Mouse (Mus musculus) heart, embryonic 13.5 days (tissue): ENCODE measurements around the gene Syn2. TPM values are rescaled to one million over a fixed set of nuclear protein-coding genes. Genes with fewer than 3 reads are reported as not detected.

ENCODE experiments used
- ATAC-seq: fragments of 200-750 bp; cut with Nextera tagmentation; 2 replicates; pipeline ENCODE4 v1.8.0; 2017; ENCODE audit warnings: moderate TSS enrichment; ENCODE audit not compliant: insufficient number of reproducible peaks, low FRiP score, low TSS enrichment; ENCODE audit errors: extremely low read depth
- H3K27ac ChIP-seq: fragments of 300-500 bp; sonication (generic); replicated peaks from 2 replicates; pipeline ENCODE4 v1.5.1; 2015; ENCODE audit warnings: moderate library complexity, mild to moderate bottlenecking, inconsistent platforms
- H3K27me3 ChIP-seq: fragments of 300-500 bp; sonication (generic); replicated peaks from 2 replicates; pipeline ENCODE4 v1.6.1; 2015; ENCODE audit warnings: mild to moderate bottlenecking, inconsistent platforms
- H3K36me3 ChIP-seq: fragments of 300-500 bp; sonication (generic); 2 replicates; pipeline ENCODE4 v1.6.1; 2015; ENCODE audit warnings: mild to moderate bottlenecking, inconsistent platforms
- H3K4me1 ChIP-seq: fragments of 300-500 bp; sonication (generic); 2 replicates; pipeline ENCODE4 v1.6.1; 2015; ENCODE audit warnings: inconsistent platforms
- H3K4me2 ChIP-seq: fragments of 300-500 bp; sonication (generic); 2 replicates; pipeline ENCODE4 v1.6.1; 2015; ENCODE audit warnings: inconsistent platforms, mild to moderate bottlenecking, moderate library complexity
- H3K4me3 ChIP-seq: fragments of 300-500 bp; sonication (generic); 2 replicates; pipeline ENCODE4 v1.5.1; 2015; ENCODE audit warnings: moderate library complexity, mild to moderate bottlenecking, inconsistent platforms
- H3K9ac ChIP-seq: fragments of 300-500 bp; sonication (generic); 2 replicates; pipeline ENCODE4 v1.6.1; 2015; ENCODE audit warnings: inconsistent platforms, mild to moderate bottlenecking, moderate library complexity
- H3K9me3 ChIP-seq: fragments of 300-500 bp; sonication (generic); 2 replicates; pipeline ENCODE4 v1.6.1; 2016; ENCODE audit warnings: inconsistent platforms
- WGBS: fragments of 180-500 bp; shearing (Covaris S2); methylation state at CpG from one replicate; pipeline ENCODE4 v1.1.7; 2015; ENCODE audit warnings: mixed read lengths; 5-methylcytosine and 5-hydroxymethylcytosine counted together
- polyA plus RNA-seq: library from polyadenylated mRNA; unstranded; fragments of >200 nt; fragmentation: Nextera tagmentation; extraction: Ambion mirVana; gene quantifications from 2 replicates; pipeline ENCODE4 v1.2.1, GENCODE M21; 2015

Syn2 gene
- 1.1 and 1.4 TPM in 2 replicates for polyA plus RNA-seq

DNA sequence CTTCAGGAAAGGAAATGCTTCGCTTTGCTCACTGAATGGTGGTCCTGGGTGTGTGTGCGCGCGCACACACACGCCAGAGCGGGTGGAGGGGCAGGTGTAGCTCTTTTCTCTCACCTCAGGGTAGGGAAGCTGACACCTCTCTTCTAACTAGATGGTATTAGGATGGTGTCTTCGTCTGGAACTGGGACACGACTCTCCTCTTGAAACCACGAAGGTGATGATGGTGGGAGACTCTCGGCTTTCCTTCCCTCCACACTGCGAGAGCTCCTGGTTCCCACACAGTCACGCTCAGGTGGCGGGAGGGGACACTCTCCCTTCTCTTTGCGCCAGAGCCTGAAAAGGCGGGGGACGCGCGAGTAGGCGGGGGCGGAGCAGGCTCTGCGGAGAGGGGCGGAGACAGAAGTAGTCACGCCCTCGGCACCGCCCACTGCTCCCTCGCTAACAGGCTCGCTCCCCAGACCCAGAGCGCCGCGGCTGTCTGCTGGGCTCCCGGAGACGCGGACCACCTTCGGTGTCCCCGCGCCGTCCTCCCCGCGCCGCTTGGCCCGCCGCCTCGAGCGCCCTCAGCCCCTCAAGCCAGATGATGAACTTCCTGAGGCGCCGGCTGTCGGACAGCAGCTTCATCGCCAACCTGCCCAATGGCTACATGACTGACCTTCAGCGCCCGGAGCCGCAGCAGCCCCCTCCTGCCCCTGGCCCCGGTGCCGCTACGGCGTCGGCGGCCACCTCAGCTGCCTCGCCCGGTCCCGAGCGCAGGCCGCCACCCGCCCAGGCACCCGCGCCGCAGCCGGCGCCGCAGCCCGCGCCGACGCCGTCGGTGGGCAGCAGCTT lies at the start of gene Syn2:
Gene Syn2 (plus strand): TSS at position 402 of the 831 bp plus-strand sequence.
- H3K4me1 ChIP-seq, result peaks cover 8% of the 10 kb centered on the region; the same call in 1 of the 2 replicates
- ATAC-seq, result peak; percentile 78; the same call in 1 of the 2 replicates
- H3K27ac ChIP-seq, result no peak within 1 kb of the TSS
- H3K9me3 ChIP-seq, result no peaks in the 10 kb centered on the region
- H3K9ac ChIP-seq, result peak within 1 kb of the TSS; percentile 75
- H3K27me3 ChIP-seq, result peaks cover 66% of the 10 kb centered on the region
- no peaks in the 10 kb centered on the region for H3K36me3 ChIP-seq
- peak within 1 kb of the TSS; percentile 63 for H3K4me3 ChIP-seq
- WGBS, result under 1% methylated on average over 73 of the region's 75 CpGs
- H3K4me2 ChIP-seq, result peak within 1 kb of the TSS; percentile 86

DNA sequence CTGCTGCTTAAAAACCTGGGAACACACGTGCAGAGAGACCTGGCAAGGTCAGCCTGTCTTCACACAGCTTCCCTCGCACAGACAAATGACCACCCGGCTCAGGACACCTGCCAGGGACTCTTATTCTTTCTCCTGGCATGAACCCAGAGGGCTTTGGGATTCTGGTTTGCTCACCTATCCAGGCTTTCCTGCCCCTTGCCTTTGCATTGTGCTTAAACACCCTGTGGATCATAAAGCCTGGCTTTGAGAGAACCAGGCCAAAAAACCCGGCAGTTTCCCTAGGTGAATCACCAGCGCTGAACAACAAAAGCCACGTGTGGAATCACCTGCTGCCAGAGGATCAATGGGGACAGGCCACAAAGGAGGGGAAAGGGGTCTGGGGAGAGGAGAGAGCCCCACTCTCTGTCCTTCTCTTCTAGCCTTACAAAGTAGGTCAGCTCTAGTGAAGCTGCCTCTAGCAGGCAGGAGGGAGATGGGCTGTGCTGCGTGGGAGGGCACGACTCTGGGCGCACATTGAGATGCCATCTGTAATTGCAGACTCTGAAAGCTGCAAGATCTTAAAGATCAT lies 49.3 kb upstream of the Syn2 start:
- no peak overlapping the region for H3K27ac ChIP-seq
- no peaks in the 10 kb centered on the region for H3K36me3 ChIP-seq
- H3K4me3 ChIP-seq, result no peak overlapping the region
- 59% methylated on average over 9 of the region's 9 CpGs for WGBS
- H3K9ac ChIP-seq, result no peak overlapping the region
- H3K4me2 ChIP-seq, result no peak overlapping the region
- peaks cover 6% of the 10 kb centered on the region; the same call in 1 of the 2 replicates for H3K27me3 ChIP-seq
- no peaks in the 10 kb centered on the region for H3K4me1 ChIP-seq
- ATAC-seq, result no peak
- H3K9me3 ChIP-seq, result no peaks in the 10 kb centered on the region

DNA sequence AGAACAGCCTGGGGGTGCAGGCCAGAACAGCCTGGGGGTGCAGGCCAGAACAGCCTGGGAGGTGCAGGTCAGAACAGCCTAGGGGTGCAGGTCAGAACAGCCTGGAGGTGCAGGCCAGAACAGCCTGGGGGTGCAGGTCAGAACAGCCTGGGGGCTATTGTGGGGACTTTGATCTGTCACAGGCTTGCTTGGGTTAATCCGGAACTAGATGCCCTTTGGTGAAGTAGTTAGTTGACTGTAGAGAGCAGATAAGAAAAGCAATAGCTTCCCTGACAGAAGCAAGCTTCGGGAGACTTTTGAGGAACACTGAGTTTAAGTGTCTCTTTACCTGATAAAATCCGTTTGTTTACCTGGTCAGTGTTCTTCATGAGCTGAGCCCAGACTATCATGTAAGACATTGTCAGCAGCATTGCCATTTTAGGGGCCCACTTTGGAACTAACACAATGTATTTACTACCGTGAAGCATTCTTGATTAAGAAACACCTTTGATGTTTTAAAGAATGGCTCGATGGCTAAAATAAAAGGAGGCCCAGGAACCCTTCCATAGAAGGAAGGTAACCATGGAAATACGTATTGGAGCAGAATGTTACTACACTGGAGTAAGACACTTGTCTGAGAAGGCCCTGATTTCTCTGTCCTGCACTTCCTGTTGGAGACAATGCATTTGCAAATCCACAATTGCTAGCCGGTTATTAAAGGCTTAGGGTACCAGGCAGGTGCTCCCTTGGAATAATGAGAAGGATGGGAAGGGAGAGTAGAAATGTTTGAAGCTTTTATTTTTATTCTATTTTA lies 46.2 kb upstream of the Syn2 start:
- no peak for ATAC-seq
- Histone ChIP-seq H3K9ac (no peak overlapping the region), H3K27ac (no peak overlapping the region), H3K27me3 (peaks cover 6% of the 10 kb centered on the region; the same call in 1 of the 2 replicates), H3K4me3 (no peak overlapping the region), H3K9me3 (no peaks in the 10 kb centered on the region), H3K36me3 (no peaks in the 10 kb centered on the region), H3K4me1 (no peaks in the 10 kb centered on the region), H3K4me2 (no peak overlapping the region)
- WGBS, result 57% methylated on average over 7 of the region's 7 CpGs

DNA sequence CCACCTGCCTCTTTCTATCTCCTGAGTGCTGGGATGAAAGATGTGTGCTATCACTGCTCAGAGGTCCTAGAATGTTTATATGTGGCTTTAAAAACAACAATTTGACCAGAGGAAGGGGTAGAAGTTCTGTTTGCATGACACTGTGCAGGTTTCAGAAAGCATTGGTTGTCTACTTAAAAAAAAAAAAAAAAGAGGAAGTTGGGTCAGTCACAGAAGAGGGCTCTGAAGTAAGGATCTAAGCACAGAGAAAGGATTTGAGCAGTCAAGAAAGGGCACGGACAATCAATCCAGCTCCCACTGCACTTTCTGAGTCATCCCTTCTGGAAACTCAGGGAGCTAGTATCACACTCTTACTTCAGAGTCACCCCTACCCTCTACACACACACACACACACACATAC lies 43.0 kb upstream of the Syn2 start:
- Histone ChIP-seq H3K36me3 (no peaks in the 10 kb centered on the region), H3K27me3 (0 out of 2 replicates have a peak, but pooled peaks cover 3% of the 10 kb centered on the region), H3K9me3 (no peaks in the 10 kb centered on the region), H3K9ac (no peak overlapping the region), H3K4me3 (no peak overlapping the region), H3K4me2 (no peak overlapping the region), H3K27ac (no peak overlapping the region), H3K4me1 (no peaks in the 10 kb centered on the region)
- ATAC-seq, result no peak
- WGBS, result 50% methylated on average over 1 of the region's 1 CpGs

DNA sequence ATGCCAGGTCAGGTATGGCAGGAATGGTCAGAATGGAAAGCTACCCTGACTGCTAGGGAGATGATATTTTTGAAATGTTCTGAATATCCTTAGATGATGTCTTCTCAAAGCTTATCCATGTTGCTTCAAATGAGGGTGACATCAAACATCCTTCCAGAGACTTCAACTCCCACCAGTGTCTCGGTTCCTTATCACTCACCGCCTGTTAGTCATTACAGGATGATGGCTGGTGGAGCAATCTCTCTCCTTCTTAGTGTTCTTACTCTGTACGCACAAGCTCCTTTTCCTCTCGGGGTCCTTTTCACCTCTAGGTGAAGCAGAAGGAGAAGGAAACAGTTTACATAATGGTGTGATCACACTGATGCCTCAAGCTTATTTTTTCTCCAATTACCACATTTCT lies 32.2 kb upstream of the Syn2 start:
- Histone ChIP-seq H3K4me1 (no peaks in the 10 kb centered on the region), H3K4me2 (no peak overlapping the region)
- 35% methylated on average over 4 of the region's 4 CpGs for WGBS

DNA sequence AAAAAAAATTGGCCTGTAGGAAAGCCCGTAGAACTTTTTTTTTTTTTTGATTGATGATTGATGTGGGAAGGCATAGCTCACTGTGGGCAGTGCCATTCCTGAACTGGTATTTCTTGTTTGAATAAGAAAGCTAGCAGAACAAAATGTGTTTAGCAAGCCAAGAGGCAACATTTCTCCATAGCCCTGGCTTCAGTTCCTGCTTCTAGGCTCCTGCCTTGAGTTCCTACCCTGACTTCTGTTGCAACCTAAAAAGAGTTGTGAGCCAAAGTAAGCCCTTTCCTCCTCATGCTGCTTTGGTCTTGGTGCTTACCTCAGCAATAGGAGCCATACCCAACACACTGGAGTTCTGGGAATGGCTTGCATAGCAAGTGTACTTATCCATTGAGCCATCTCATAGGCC lies 23.3 kb upstream of the Syn2 start:
- Histone ChIP-seq H3K4me2 (no peak overlapping the region), H3K9ac (no peak overlapping the region), H3K27ac (no peak overlapping the region), H3K4me1 (no peaks in the 10 kb centered on the region), H3K36me3 (no peaks in the 10 kb centered on the region), H3K9me3 (no peaks in the 10 kb centered on the region), H3K27me3 (no peaks in the 10 kb centered on the region; the same call in none of the 2 replicates), H3K4me3 (no peak overlapping the region)
- no peak for ATAC-seq
- 73% methylated on average over 1 of the region's 1 CpGs for WGBS

More for the DNA sequence above, 32.2 kb upstream of the Syn2 start:
- H3K4me3 ChIP-seq, result no peak overlapping the region
- no peaks in the 10 kb centered on the region for H3K36me3 ChIP-seq
- no peak overlapping the region for H3K9ac ChIP-seq
- H3K9me3 ChIP-seq, result no peaks in the 10 kb centered on the region
- no peak for ATAC-seq
- no peak overlapping the region for H3K27ac ChIP-seq
- H3K27me3 ChIP-seq, result peaks cover 4% of the 10 kb centered on the region

DNA sequence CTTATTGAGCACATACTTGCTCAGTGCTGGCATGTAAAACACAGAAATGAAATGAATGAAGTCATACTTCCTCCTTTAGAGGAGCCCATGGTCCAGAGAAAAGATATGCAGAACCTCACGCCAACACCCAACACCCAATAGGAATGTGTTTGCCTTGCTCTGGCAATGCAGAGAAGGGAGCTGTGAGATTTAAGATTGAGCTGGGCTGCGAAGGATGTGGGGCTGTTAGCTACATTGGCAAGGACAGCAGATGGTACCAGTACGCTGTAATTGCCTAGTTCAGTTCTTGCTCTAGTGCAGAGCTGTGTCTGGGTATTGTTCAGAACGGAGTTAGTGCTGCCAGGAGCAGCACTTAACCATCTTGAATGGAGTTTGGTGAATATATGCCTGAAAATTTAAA lies 12.5 kb upstream of the Syn2 start:
- Histone ChIP-seq H3K9ac (no peak overlapping the region), H3K4me3 (no peak overlapping the region), H3K36me3 (no peaks in the 10 kb centered on the region), H3K27me3 (0 out of 2 replicates have a peak, but pooled peaks cover 3% of the 10 kb centered on the region), H3K27ac (no peak overlapping the region), H3K4me1 (peaks cover 11% of the 10 kb centered on the region), H3K9me3 (no peaks in the 10 kb centered on the region), H3K4me2 (no peak overlapping the region)
- no peak for ATAC-seq
- 75% methylated on average over 4 of the region's 4 CpGs for whole genome bisulfite sequencing

DNA sequence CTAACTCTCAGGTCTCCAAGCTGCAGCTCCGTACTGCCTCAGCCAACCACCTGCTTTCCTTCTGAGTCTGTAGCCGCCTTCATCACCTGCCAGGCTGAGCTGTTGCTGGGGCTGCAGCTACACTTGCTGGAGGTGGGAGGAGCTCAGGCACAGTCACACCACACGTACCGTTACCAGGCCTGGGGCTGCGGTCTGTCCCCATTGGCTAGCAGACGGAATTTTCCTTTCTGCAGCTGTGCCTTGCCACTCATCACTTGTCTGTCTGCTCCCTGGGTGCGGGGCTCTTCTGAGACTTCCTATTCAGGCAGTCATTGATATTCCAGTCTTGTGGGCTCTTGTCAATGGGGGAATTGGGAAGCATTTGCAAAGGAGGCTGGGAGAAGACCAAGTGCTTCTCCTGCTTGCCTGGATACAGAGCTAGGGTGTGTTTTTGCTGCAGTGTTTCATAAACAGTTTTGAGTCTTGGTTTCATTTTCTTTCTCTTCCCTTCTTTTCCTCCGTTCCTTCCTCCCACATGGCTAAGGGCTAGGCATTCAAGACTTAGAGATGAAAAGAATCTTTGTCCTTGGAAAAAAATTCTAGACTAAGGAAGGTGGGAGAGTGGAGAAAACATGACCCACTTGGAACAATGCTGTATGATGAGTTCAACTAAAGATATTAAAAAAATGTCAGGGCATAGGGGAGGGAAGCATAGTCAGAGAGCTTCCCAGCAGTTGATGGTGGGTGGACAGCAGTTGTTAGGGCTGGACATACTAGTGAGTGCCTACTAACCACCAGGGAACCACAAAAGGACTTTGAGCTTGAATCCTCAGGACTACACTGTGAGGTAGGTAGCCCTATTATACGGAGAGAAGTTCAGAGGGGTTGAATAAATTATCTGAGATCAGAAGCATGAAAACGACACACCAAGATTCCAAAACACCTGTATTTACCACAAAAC lies 11.2 kb upstream of the Syn2 start:
- no peaks in the 10 kb centered on the region for H3K9me3 ChIP-seq
- H3K4me1 ChIP-seq, result peaks cover 11% of the 10 kb centered on the region
- peak; percentile 63; the same call in 1 of the 2 replicates for ATAC-seq
- 0 out of 2 replicates have a peak, but pooled peaks cover 5% of the 10 kb centered on the region for H3K27me3 ChIP-seq
- H3K4me2 ChIP-seq, result peak overlapping the region; percentile 62
- H3K9ac ChIP-seq, result no peak overlapping the region
- H3K4me3 ChIP-seq, result peak overlapping the region; percentile 29
- no peak overlapping the region for H3K27ac ChIP-seq
- 17% methylated on average over 10 of the region's 10 CpGs for WGBS
- no peaks in the 10 kb centered on the region for H3K36me3 ChIP-seq

DNA sequence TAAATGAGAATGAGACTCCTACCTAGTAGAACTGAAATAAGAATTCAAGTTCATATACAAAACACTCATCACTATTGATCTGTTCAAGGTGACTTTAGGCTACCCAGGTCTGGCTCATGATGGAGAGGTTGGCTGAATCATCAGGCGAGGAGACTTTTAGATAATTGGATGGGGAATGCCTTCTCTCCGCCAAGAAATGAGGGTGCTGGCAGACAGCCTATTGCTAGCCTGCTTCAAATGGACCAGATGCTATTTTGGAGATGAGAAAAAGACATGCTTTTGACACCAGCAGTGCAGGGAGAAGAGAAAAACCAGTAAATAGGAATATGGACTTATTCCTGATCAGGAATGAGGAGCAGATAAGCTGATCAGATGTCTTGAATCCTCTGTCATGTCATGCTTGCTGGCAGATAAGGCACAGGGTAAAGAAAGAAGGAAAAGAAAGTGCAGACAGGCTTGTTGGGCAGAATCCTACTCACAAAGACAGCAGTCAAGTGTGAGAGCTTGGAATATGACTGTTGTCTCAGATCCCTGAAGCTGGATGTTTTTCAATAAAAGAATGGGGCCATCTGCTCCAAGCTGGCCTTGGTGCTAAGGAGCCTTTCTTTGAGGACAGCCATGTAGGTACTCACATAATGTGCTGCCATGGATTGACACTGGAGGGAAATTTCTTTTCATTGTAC lies 9.9 kb upstream of the Syn2 start:
- H3K4me1 ChIP-seq, result peaks cover 11% of the 10 kb centered on the region
- no peak for ATAC-seq
- no peaks in the 10 kb centered on the region for H3K9me3 ChIP-seq
- H3K9ac ChIP-seq, result no peak overlapping the region
- H3K4me2 ChIP-seq, result no peak overlapping the region
- H3K4me3 ChIP-seq, result no peak overlapping the region
- 0 out of 2 replicates have a peak, but pooled peaks cover 9% of the 10 kb centered on the region for H3K27me3 ChIP-seq
- no peaks in the 10 kb centered on the region for H3K36me3 ChIP-seq
- WGBS, result 46% methylated on average over 2 of the region's 2 CpGs
- H3K27ac ChIP-seq, result no peak overlapping the region

DNA sequence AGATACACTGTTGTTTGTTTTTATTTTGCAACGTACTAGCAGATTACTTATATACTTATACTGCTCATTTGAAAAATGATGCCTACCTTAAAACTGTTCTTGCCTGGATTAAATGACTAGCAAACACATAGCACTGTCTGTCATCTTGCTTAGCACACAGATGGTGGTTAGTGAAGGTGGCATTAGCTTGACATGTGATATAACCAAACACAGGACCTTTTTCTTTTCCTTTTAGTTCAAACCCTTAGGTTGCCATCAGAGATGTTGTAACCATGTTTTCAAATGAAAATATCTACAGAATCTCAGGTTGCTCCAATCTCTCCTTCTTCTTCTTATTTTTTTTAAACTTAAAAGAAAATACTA lies 9.4 kb upstream of the Syn2 start:
- H3K27me3 ChIP-seq, result 0 out of 2 replicates have a peak, but pooled peaks cover 9% of the 10 kb centered on the region
- 77% methylated on average over 1 of the region's 1 CpGs for WGBS
- H3K27ac ChIP-seq, result no peak overlapping the region
- H3K4me3 ChIP-seq, result no peak overlapping the region
- peaks cover 11% of the 10 kb centered on the region for H3K4me1 ChIP-seq
- H3K4me2 ChIP-seq, result no peak overlapping the region
- H3K36me3 ChIP-seq, result no peaks in the 10 kb centered on the region
- no peak overlapping the region for H3K9ac ChIP-seq
- ATAC-seq, result no peak
- H3K9me3 ChIP-seq, result no peaks in the 10 kb centered on the region
